Mouse (Mus musculus): ENCODE results near the gene Cog5. TPM values are rescaled to one million over a fixed set of nuclear protein-coding genes. Genes with fewer than 3 reads are reported as not detected.

Gene Cog5
- total and polyA plus RNA-seq, 3 experiments: 27.1 to 28.4 TPM; not detected in 1

DNA sequence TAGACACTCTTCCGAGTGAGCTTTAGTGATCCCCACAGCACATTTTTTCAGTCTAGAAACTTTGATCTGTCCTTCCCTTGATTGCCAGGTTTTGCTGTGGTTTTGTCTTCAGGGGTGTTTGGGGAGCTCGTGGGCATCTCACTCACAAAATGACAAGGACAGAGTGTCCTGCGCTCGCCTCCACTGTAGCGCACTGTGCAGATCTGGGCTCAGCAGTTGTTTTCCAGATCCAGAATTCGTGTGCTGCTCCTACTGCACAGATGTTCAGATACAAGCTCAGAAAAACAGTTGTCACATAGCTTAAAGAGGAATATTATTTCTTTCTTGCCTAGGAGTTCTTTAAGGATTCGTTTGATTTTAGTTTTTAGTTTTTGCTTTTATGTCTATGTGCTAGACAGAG lies 203.1 kb downstream of the Cog5 start:
- Histone ChIP-seq H3K27me3 (ENCODE audit: control insufficient read depth in 1 of 2, insufficient read depth in 2 of 2, low read length in 2 of 2) (no peaks in the 10 kb centered on the region), H3K4me3 (ENCODE audit: control insufficient read depth in 1 of 2, insufficient read depth in 1 of 2, low read depth in 2 of 2, low read length in 2 of 2) (no peak overlapping the region), H3K4me1 (ENCODE audit: control insufficient read depth in 1 of 2, insufficient read depth in 2 of 2, low read length in 2 of 2) (peaks cover 0 to 3% of the 10 kb centered on the region in 2 experiments; a peak in 1 of 4 replicates), H3K9me3 (replicated peaks; ENCODE audit: insufficient read depth, low read length) (no peaks in the 10 kb centered on the region), H3K9ac (ENCODE audit: control insufficient read depth, low read depth, low read length, poor library complexity, severe bottlenecking) (no peak overlapping the region), H3K36me3 (ENCODE audit: control insufficient read depth in 1 of 2, insufficient read depth in 2 of 2, low read length in 2 of 2) (peaks cover 0 to 6% of the 10 kb centered on the region in 2 experiments; a peak in 2 of 4 replicates), H3K27ac (ENCODE audit: control insufficient read depth, low read depth, low read length) (no peak overlapping the region), H3K79me2 (ENCODE audit: control insufficient read depth, insufficient read depth, low read length, poor library complexity) (no peaks in the 10 kb centered on the region)
- no peak for TF ChIP-seq ZKSCAN1 (IDR thresholded peaks at IDR 0.05; ENCODE audit: low read depth, low read length)
- no peak for TF ChIP-seq ZC3H11A (IDR thresholded peaks at IDR 0.05; ENCODE audit: low read depth, low read length)
- no peak for TF ChIP-seq MXI1 (IDR thresholded peaks at IDR 0.05; ENCODE audit: low read depth, low read length)
- TF ChIP-seq TBP (IDR thresholded peaks at IDR 0.05; ENCODE audit: low read depth, low read length): no peak
- no peak for DNase-seq (ENCODE audit: low read depth, low spot score)

DNA sequence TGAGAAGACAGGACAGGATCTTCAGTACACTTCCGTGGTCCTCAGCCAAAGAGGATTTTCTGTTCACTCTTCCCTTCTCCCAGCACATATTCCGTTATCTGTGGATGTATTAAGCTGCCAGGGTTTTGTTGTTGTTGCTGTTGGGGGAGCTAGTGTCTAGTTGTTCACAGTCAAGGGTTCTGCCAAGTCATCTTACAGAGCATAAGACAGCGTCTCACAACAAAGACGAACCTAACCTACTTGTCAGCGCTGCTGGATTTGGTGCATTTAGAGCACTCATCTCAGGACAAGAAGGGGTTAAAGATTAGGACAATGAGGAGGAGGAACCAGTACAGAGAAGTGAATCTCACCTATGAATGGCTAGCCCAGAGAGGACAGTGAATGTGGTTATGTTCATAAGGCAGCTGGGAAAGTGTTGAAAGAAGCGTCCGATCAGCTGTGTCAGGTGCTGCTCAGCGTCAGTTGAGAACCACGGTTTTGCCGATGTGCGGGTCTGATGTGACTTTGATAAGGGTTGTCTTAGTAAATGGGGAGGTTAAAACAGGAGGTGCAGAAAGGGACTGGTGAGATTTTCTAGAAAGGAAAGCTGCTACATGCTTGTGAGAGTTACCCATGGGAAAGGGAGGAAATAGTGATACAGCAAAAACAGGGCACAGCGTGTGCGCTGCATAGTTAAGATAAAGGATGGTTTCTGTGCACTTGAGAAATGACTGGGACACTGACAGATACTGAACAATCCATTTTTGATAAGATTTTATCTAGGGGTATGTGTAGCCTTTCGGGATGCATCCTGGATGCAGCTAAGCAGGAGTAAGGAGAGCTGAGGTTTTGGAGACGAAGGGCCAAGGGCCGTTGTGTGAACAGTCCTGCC lies 208.2 kb downstream of the Cog5 start:
- Histone ChIP-seq H3K79me2 (ENCODE audit: control insufficient read depth, insufficient read depth, low read length, poor library complexity) (no peaks in the 10 kb centered on the region), H3K9ac (ENCODE audit: control insufficient read depth, low read depth, low read length, poor library complexity, severe bottlenecking) (no peak overlapping the region), H3K36me3 (ENCODE audit: control insufficient read depth in 1 of 2, insufficient read depth in 2 of 2, low read length in 2 of 2) (no peaks in the 10 kb centered on the region; a peak in 2 of 4 replicates), H3K4me1 (ENCODE audit: control insufficient read depth in 1 of 2, insufficient read depth in 2 of 2, low read length in 2 of 2) (peaks cover 0 to 8% of the 10 kb centered on the region in 2 experiments; a peak in 1 of 4 replicates), H3K4me3 (ENCODE audit: control insufficient read depth in 1 of 2, insufficient read depth in 1 of 2, low read depth in 2 of 2, low read length in 2 of 2) (no peak overlapping the region), H3K9me3 (replicated peaks; ENCODE audit: insufficient read depth, low read length) (no peaks in the 10 kb centered on the region), H3K27me3 (ENCODE audit: control insufficient read depth in 1 of 2, insufficient read depth in 2 of 2, low read length in 2 of 2) (no peaks in the 10 kb centered on the region), H3K27ac (ENCODE audit: control insufficient read depth, low read depth, low read length) (no peak overlapping the region)
- TF ChIP-seq TCF12 (IDR thresholded peaks at IDR 0.05; ENCODE audit: low read depth, low read length) (peak; percentile 41; the same call in 1 of the 2 replicates), EP300 (IDR thresholded peaks at IDR 0.05; ENCODE audit: low read depth in 1 of 2, low read length in 2 of 2) (peak in 1 of 2 experiments; percentile 56; a peak in 2 of 4 replicates), TAL1 (IDR thresholded peaks at IDR 0.05; ENCODE audit: low read length) (no peak), GATA1 (IDR thresholded peaks at IDR 0.05; ENCODE audit: low read depth, low read length) (peak; percentile 68), USF2 (IDR thresholded peaks at IDR 0.05; ENCODE audit: borderline replicate concordance in 1 of 2, insufficient read depth in 1 of 2, low read depth in 1 of 2, low read length in 2 of 2) (no peak)
- DNase-seq (ENCODE audit: low read depth, low spot score): peak; percentile 32

DNA sequence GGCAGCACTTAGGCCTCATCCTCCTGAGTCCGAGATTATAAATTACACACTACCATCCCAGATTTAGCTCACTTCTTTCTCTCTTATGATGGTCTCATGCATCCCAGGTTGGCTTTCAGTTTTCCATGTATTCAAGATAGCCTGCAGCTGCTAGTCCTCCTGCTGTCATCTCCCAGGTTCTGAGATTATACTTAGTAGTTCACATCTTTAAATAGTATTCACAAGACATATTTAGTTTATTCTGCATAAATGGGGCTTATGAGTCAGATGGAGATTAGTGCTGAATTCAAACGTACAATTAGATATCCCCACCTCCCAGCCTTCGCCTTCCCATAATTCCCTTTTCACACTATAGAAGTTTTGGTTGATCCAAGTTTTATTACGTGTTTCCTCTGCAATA lies 222.1 kb downstream of the Cog5 start:
- Histone ChIP-seq H3K36me3 (ENCODE audit: control insufficient read depth in 1 of 2, insufficient read depth in 2 of 2, low read length in 2 of 2) (no peaks in the 10 kb centered on the region), H3K79me2 (ENCODE audit: control insufficient read depth, insufficient read depth, low read length, poor library complexity) (no peaks in the 10 kb centered on the region), H3K9me3 (replicated peaks; ENCODE audit: insufficient read depth, low read length) (no peaks in the 10 kb centered on the region), H3K27ac (ENCODE audit: control insufficient read depth, low read depth, low read length) (no peak overlapping the region), H3K27me3 (ENCODE audit: control insufficient read depth in 1 of 2, insufficient read depth in 2 of 2, low read length in 2 of 2) (no peaks in the 10 kb centered on the region), H3K4me3 (ENCODE audit: control insufficient read depth in 1 of 2, insufficient read depth in 1 of 2, low read depth in 2 of 2, low read length in 2 of 2) (no peak overlapping the region), H3K4me1 (ENCODE audit: control insufficient read depth in 1 of 2, insufficient read depth in 2 of 2, low read length in 2 of 2) (no peaks in the 10 kb centered on the region), H3K9ac (ENCODE audit: control insufficient read depth, low read depth, low read length, poor library complexity, severe bottlenecking) (no peak overlapping the region)
- DNase-seq (ENCODE audit: low read depth, low spot score): no peak
- no peak for TF ChIP-seq MYB (IDR thresholded peaks at IDR 0.05; ENCODE audit: low read depth, low read length)
- no peak for TF ChIP-seq MAFK (IDR thresholded peaks at IDR 0.05; ENCODE audit: borderline replicate concordance, low read depth, low read length)
- no peak for TF ChIP-seq BHLHE40 (IDR thresholded peaks at IDR 0.05; ENCODE audit: borderline replicate concordance, low read depth, low read length)
- no peak for TF ChIP-seq SIN3A (IDR thresholded peaks at IDR 0.05; ENCODE audit: low read length)
- no peak for TF ChIP-seq GABPA (IDR thresholded peaks at IDR 0.05; ENCODE audit: low read depth, low read length)
- no peak for TF ChIP-seq NELFE (IDR thresholded peaks at IDR 0.05; ENCODE audit: low read depth, low read length)
- TF ChIP-seq NRF1 (IDR thresholded peaks at IDR 0.05; ENCODE audit: insufficient read depth, low read depth, low read length, poor library complexity, severe bottlenecking): no peak
- no peak for TF ChIP-seq MXI1 (IDR thresholded peaks at IDR 0.05; ENCODE audit: low read depth, low read length)
- TF ChIP-seq UBTF (IDR thresholded peaks at IDR 0.05; ENCODE audit: borderline replicate concordance, insufficient read depth, low read depth, low read length): no peak
- TF ChIP-seq ZC3H11A (IDR thresholded peaks at IDR 0.05; ENCODE audit: low read depth, low read length): no peak
- no peak for TF ChIP-seq USF2 (IDR thresholded peaks at IDR 0.05; ENCODE audit: borderline replicate concordance in 1 of 2, insufficient read depth in 1 of 2, low read depth in 1 of 2, low read length in 2 of 2)
- no peak for TF ChIP-seq RCOR1 (IDR thresholded peaks at IDR 0.05; ENCODE audit: low read depth, low read length)
- no peak for TF ChIP-seq EP300 (IDR thresholded peaks at IDR 0.05; ENCODE audit: low read depth in 1 of 2, low read length in 2 of 2)
- TF ChIP-seq GATA1 (IDR thresholded peaks at IDR 0.05; ENCODE audit: low read depth, low read length): no peak
- TF ChIP-seq USF1 (IDR thresholded peaks at IDR 0.05; ENCODE audit: low read depth, low read length): no peak
- no peak for TF ChIP-seq TBP (IDR thresholded peaks at IDR 0.05; ENCODE audit: low read depth, low read length)
- TF ChIP-seq JUND (IDR thresholded peaks at IDR 0.05; ENCODE audit: low read depth, low read length): no peak
